Comparison of ENCODE assay signal across 11 mouse cellular contexts in the genomic region with DNA sequence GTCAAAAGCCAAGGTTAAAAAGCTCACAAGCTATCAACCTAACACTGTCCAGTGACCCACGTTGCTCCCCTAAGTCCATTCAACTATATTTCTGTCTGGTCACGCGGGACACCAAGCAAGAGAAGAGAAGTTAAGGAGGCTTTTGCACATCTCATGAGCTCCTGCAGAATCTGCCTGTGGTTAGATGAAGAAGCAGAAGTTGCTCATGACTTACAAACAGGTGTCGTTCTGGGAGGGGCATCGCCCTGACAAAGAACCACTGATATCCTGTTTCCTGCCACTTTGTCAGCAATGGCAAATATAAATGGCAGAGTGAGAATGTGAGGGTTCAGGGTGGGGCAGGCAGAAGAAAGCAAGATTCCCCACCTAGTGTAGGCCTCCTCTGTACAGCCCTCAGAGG. TPM values are rescaled to one million over a fixed set of nuclear protein-coding genes. Genes with fewer than 3 reads are reported as not detected.
DNase-seq lines count a peak whose midpoint lies in the region; ATAC-seq and TF ChIP-seq lines count a peak whose summit lies in the region.
"Had no signal": no experiment of that assay in that cellular context is flagged by ENCODE, and none has a peak within 500 bp of the region (broad histone marks: within the 10 kb centered on the region; RNA-seq: fewer than 3 reads in every experiment).

No protein-coding gene starts in this region.

- no peaks in the 10 kb centered on the region for H3K4me1 ChIP-seq in liver, embryonic 11.5 days (replicated peaks; ENCODE audit: control insufficient read depth, insufficient read depth, low read length)
- peaks cover 3% of the 10 kb centered on the region; the same call in 1 of the 2 replicates for H3K4me1 ChIP-seq in liver, embryonic 12.5 days
- H3K4me1 ChIP-seq: hindbrain, embryonic 15.5 days had no signal

- no peak overlapping the region for H3K4me2 ChIP-seq in liver, embryonic 11.5 days
- H3K4me2 ChIP-seq in liver, embryonic 12.5 days, result no peak overlapping the region
- H3K4me2 ChIP-seq: hindbrain, embryonic 15.5 days had no signal

- TF ChIP-seq CTCF in gastrocnemius, adult 2 months (IDR thresholded peaks at IDR 0.05), result no peak

- no peaks in the 10 kb centered on the region for H3K27me3 ChIP-seq in liver, embryonic 11.5 days (replicated peaks; ENCODE audit: control insufficient read depth, insufficient read depth, low read length)
- H3K27me3 ChIP-seq in liver, embryonic 12.5 days (replicated peaks), result no peaks in the 10 kb centered on the region
- H3K27me3 ChIP-seq: hindbrain, embryonic 15.5 days had no signal

- no peaks in the 10 kb centered on the region; the same call in 1 of the 2 replicates for H3K36me3 ChIP-seq in liver, embryonic 11.5 days (ENCODE audit: control insufficient read depth, insufficient read depth, low read length)
- no peaks in the 10 kb centered on the region for H3K36me3 ChIP-seq in liver, embryonic 12.5 days
- H3K36me3 ChIP-seq: hindbrain, embryonic 15.5 days had no signal

- 50% methylated on average over 5 of the region's 5 CpGs for WGBS in liver, embryonic 11.5 days
- WGBS in liver, embryonic 12.5 days (ENCODE audit: insufficient replicate concordance), result 16% methylated on average over 5 of the region's 5 CpGs

- H3K9me3 ChIP-seq in liver, embryonic 11.5 days (ENCODE audit: control insufficient read depth, low read length), result no peaks in the 10 kb centered on the region
- no peaks in the 10 kb centered on the region for H3K9me3 ChIP-seq in liver, embryonic 12.5 days (replicated peaks)
- H3K9me3 ChIP-seq: hindbrain, embryonic 15.5 days had no signal

- no peak overlapping the region for H3K27ac ChIP-seq in liver, embryonic 11.5 days (ENCODE audit: low read depth, low read length)
- H3K27ac ChIP-seq in liver, embryonic 12.5 days, result no peak overlapping the region
- no peak overlapping the region for H3K27ac ChIP-seq in gastrocnemius, adult 2 months
- H3K27ac ChIP-seq: hindbrain, embryonic 15.5 days had no signal

- ATAC-seq in liver, embryonic 11.5 days (replicated peaks; ENCODE audit: low FRiP score), result 0 out of 2 replicates have a peak, but pooled peaks have one; percentile 20
- no peak for ATAC-seq in liver, embryonic 12.5 days
- peak; percentile 94 for ATAC-seq in granulocyte monocyte progenitor cell, adult 5-6 weeks (replicated peaks; ENCODE audit: poor library complexity, severe bottlenecking)
- ATAC-seq: midbrain, embryonic 16.5 days had no signal

- H3K9ac ChIP-seq in liver, embryonic 11.5 days (ENCODE audit: low read depth, low read length), result no peak overlapping the region
- H3K9ac ChIP-seq in liver, embryonic 12.5 days, result no peak overlapping the region
- H3K9ac ChIP-seq: hindbrain, embryonic 15.5 days had no signal

- no peak for DNase-seq in liver, embryonic 11.5 days (ENCODE audit: low spot score)
- DNase-seq in spleen, adult 12 weeks (ENCODE audit: low spot score), result peak; percentile 32
- peak; percentile 74 for DNase-seq in thymus, postnatal 4 days
- no peak for DNase-seq in right cerebral cortex, postnatal 14 days
- DNase-seq in gastrocnemius, adult 2 months, result no peak
- DNase-seq in adrenal gland, adult 18-20 months (ENCODE audit: low spot score in 2 of 2), result no peak
- DNase-seq: lung, adult 18-20 months had no signal

- no peak overlapping the region for H3K4me3 ChIP-seq in liver, embryonic 11.5 days (ENCODE audit: low read depth, low read length)
- no peak overlapping the region for H3K4me3 ChIP-seq in liver, embryonic 12.5 days
- no peak overlapping the region for H3K4me3 ChIP-seq in gastrocnemius, adult 2 months
- H3K4me3 ChIP-seq: hindbrain, embryonic 15.5 days had no signal

- intact Hi-C loops in gastrocnemius, adult 2 months (cut with DNase I), result no loop called here

RNA-seq across cellular contexts. Expression of gene Lrrc8d, which starts 57.3 kb away (rescaled TPM):
- polyA plus RNA-seq in liver, embryonic 11.5 days (2014; fragmentation: Nextera tagmentation; extraction: Ambion mirVana), result 18.0 and 21.4 TPM in 2 replicates
- 14.5 and 15.4 TPM in 2 replicates for polyA plus RNA-seq in liver, embryonic 12.5 days (2016; fragmentation: Nextera tagmentation; extraction: Ambion mirVana)
- total RNA-seq in granulocyte monocyte progenitor cell, adult 5-6 weeks (2014; fragmentation: Nextera tagmentation), result 44.6 and 45.0 TPM in 2 replicates
- 15.5 and 15.7 TPM in 2 replicates for total RNA-seq in granulocyte monocyte progenitor cell, adult 5-6 weeks (2017)
- 1 to 10 TPM; 3.2 to 5.0 TPM for total RNA-seq in gastrocnemius, adult 2 months (2021)
- 100 to 1,000 TPM in 1 of 2 experiments, 10 to 100 TPM in 1; 81.3 to 105 TPM for total RNA-seq in adrenal gland, adult 18-20 months (2021)

Comparison
In these comparisons a context has a peak if more than half of its experiments do, and no peak if none do; other contexts are left out.
1. DNase-seq: peak in spleen, adult 12 weeks (single experiment) and thymus, postnatal 4 days (single experiment); none in liver, embryonic 11.5 days (single experiment), right cerebral cortex, postnatal 14 days (single experiment), gastrocnemius, adult 2 months (single experiment) and adrenal gland, adult 18-20 months (0 of 2).